Mouse (Mus musculus) cerebellum, adult (tissue): ENCODE measurements around the gene Hoxa7.

Experiments
- ATAC-seq: cut with Nextera tagmentation; 2 replicates; pipeline ENCODE4 v1.9.2; 2017; ENCODE audit warnings: mild to moderate bottlenecking, moderate library complexity, mixed read lengths; ENCODE audit not compliant: insufficient number of reproducible peaks, low FRiP score, low TSS enrichment

Gene Hoxa7

DNA sequence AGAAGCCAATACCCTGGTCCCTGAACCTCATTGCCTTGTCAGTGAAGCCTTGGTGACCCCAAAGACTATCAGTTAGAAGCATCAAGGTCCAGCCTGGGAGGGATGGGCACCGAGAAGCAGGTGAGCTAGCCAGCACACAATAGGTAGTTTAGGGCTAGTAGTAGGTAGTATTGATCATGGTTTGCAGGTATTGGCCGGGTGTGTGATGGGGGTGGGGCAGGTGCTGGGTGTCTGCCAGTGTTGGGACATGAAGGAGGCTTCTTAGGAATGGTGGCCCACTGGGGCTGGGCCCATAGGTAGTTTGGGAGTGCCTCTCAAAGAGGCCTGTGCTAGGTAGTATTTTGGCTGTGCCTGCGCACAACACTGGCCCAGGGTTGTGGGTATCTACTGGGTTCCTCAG, 6.6 kb downstream of the Hoxa7 start:
- no peak for ATAC-seq

DNA sequence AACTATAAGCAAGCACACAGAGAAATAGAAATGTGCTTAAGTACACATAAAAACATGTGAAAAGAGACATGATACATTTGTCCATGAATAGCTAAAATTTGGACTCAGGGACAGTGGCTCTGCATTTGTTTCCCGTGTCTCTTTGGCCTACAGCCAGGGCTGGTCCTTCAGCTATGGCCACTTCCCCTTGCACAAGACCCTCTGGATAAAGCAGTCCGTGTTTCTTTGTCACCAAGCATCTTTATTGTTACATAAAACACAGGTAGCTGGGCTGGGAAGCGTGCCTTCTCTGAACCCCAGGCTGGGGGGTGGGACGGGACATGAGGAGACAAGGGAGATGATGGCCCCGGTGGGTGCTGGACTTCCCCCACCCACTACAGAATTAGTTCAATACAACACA, 7.4 kb downstream of the Hoxa7 start:
- no peak for ATAC-seq

DNA sequence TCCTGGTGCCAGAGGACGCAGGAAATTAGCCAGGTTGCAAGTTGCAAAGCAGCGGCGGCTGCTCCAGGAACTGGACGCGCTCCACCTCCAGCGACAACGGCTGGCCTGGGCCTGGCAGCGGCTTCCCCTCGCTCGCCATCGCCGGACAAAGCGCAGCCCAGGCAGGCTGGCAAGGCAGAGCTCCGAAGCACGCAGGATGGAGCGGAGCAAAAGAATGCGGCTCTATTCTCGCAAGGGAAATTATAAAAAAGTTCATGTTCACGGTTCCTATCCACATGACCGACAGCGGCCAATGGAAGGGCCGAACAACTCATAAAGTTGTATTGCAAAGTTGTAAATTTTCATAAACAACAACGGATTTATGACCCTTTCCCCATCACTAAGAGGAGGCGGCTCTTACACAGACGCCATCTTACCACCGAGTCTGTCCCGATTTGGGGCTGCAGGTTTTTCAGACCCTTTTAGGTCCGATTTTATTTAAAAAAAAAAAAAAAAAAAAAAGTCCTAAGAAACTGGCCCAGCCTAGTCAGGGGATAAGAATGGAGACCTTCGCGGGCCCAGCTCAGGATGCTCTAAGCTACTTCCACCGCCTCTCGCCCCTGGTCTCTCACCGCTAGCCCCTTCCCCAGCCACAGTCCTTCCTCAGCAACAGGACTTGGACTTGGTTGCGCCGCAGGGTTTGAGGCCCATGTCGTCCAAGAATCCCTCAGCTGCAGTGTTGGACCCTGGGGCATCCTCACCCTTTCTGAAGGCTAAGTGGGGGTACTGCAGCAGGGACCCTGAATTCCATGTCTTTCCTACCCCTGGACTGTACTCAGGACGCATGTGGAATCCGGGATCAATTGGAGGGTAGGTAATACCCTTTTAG, 8.3 kb downstream of the Hoxa7 start, which contains the start of the genes Hoxa3 and Gm28308:
Gene Hoxa3, minus strand, starts transcription at position 218 of the 868 bp plus-strand sequence.
Gene Gm28308, minus strand, starts transcription at position 221 of the 868 bp plus-strand sequence.
- no peak for ATAC-seq

DNA sequence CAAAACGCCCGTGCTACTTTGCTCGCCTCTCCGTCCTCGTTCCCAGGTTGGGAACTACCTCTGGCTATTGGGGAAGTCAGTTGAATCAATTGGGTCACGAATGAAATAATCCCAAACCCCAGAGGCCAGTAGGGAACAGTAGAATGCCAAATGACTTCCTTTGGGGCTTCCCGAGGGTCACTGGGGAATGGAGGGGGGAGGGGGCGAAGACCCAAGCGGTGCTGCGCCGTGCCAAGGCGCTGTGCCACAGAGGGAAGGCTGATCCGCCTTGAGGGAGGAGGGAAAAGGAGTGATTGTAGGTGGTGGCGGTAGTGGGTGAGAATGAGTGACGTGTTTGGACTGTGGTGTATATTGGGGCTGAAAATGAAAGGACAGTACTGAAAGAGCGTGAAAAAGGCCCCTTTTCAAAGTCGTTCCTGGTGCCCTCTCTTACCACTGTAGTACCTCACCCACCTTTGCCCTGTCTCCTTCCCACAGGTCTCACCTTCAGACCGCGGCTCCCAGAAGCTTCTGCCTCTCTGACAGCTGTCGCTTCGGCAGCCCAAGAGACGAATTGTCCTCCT, 9.0 kb downstream of the Hoxa7 start:
- ATAC-seq = no peak

DNA sequence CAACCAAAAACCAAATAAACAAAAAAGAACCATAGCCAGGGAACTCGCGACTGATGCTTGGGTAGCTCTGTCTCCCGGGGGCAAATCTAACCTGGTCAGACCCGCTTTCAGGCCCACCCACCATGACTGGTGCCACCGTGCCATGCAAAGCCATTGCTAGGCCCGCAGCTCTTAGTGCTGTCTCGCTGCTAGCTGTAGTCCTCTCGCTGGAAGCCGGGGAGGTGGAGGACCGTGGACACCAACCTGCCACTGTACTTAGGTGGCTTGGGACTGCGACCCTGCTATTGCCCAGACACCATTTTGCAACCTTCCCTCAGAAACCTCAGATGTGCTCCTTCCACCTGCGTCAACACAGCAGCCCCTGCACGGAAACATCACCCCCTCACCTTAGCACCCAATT, 9.7 kb downstream of the Hoxa7 start:
- no peak for ATAC-seq

DNA sequence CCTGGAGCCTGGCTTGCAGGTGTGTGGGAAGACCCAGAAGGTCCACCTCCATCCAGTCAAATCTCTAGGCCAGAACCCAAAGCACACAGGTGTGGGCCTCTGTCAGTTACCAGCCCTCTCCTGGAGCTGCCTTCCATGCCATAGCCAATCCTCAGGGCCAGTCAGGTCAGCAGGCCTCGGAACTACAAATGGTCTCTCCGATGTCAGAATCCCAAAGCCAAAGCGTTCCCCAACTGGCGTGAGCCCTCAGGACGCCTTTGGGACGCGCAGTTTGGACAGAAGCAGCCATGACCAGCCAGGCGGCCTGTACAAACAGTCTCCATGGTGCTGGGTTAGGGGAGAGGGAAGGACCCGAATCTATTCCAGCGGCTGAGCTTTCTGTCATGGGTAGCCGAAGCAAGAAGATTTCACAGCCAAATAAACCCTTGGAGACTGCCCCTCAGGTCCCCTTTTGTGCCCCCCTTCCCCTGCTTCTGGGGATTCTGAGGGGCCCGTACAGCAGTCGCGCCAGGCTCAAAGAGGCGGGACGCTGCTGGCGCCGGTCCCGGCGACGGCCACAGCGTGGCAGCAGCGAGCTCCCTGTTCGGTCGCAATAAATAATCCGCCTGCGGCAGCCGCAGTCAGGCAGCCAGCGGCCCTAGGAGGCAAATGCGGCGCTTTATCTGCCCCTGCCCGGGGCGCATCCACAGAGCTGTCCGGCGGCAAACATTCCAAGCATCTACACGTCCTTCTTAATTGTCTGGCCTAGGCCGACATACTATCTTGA, 10.3 kb downstream of the Hoxa7 start:
- no peak for ATAC-seq

DNA sequence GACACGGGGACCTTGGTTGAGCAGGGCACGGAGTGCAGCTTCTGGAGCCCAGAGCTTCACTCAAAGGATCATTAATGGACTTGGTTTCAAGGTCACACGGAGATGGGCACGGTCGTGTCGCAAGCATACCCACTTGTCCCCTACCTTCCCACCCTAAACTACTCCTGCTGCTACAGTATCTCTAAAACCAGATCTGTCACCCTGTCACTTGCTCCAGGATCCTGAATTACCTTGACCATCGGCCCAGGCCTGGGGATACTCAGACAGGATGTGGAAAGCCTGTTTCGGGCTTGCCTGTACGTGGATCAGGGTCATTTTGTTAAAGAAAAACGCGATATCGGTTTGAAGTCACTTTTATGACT, 12.0 kb downstream of the Hoxa7 start:
- no peak for ATAC-seq

DNA sequence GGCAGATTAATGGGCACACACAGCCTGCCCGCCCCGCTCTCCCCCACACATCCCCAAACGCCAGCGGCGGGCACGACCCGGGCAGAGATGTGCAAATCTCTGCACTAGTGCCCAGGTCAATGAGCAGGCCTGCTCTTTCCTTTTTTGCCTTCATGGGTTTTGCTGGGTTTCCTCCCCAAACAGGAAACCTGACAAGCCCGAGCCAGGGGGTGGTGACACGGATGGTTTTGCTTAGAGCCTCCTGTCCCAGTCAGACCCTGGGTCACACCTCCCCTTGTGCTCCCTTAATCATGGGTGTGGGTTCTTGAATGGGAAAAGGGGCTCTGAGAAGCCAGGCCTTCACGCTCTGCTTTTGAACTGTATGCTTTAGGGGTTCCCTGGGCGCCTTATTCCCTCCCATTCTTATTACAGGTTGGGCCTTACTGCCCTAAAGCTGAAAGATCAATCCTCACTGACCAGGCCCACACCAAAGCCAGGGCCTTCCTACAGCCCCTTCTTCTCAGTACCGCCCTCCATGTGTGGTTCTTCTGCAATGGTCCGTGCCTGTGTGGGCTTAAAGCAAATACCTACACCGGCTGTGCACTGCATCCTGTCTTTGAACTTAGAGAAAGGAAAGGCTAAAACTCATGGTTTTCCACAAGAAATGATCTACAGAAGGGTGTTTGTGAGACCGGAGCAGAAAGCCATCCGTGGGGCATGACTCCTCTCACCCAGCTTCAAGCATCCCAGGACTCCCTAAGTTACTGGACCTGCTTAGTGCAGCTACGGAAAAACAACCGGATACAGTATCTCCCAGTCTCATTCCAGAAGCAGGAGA, 12.6 kb downstream of the Hoxa7 start:
- ATAC-seq = no peak

DNA sequence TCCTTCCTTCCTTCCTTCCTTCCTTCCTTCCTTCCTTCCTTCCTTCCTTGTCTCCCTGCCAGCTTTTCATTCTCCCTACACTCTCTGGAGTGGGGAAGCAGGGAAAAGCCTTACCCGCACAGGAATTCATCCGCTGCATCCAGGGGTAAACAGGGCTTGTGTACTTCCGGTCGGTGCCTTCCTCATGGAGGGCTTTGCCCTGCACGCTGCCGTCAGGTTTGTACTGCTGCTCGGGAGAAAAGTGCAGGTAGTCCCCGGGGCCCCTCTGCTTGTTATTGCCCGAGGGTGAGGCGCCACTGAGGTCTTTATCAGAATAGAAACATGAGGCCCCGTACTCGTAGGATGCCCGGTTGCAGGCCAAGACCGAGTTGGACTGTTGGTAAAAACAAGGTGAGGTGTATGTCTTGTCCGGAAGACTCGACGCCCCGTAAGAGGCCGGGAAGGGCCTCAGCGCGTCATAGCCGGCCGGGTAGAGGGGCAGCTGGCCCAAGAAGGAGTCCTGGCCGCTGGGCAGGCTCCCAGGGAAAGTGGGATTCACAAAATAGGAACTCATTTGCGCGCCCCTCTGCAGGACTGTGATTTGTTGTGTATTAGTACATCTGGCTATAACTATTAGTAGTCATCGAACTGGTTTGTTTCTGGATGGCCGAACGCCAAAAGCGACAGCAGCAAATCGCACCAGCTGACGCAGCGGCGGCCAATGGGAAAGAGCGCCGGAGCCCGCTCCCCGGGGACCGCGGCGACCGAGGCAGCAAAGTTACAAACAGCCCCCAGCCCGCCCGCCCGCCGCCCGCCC, 13.4 kb downstream of the Hoxa7 start, which contains the start of gene Hoxa6:
Gene Hoxa6, minus strand, starts transcription at position 651 of the 796 bp plus-strand sequence.
- ATAC-seq = no peak

DNA sequence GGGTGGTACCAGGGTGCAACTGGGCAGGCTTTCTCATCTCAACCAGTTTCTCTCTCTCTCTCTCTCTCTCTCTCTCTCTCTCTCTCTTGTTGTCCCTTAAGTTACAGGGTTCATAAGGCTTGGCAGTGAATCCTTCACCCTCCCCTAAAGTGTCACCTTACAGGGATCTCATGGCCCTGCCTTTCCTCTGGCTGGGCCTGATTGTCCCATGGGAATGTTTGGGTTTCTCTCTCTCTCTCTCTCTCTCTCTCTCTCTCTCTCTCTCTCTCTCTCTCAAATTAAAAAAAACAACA, 14.0 kb downstream of the Hoxa7 start:
- no peak for ATAC-seq

DNA sequence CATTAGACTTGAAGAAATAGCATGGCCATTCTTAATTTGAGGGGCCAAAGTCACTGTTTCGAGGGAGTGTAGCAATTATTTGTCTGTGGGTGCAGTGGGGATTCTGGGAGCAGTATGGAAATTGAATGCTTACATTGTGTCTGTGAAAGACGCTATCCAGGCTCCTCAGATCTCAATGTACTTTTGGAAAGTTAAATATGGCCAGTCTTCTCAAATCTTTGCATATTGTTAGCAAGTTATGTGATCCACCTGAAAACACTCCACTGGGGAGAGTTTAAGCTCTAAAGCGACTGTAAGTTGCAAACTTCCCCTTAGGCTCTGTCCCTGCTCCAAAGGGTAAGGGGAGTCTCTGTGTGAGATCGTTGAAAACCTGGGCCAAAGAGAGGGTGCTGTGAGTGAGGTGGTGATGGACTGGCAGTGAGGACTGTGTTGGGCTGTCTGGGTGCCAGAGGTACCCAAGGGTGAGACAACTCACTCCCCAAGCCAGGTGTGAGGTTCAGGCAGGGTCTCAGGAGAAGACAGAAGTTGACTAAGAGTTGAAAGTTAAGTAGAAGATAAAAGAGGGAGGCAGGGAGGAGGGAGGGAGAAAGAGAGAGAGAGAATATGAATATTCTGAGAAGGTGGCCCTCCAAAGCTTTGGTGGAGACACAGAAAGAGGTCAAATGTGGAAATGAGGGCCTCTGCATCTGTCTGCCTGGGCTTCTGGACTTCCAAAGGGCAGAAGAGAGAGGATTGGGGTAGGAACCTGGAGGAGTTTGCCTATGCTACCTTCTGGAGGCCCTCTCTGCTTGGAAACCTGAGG, 14.6 kb downstream of the Hoxa7 start:
- ATAC-seq = no peak

DNA sequence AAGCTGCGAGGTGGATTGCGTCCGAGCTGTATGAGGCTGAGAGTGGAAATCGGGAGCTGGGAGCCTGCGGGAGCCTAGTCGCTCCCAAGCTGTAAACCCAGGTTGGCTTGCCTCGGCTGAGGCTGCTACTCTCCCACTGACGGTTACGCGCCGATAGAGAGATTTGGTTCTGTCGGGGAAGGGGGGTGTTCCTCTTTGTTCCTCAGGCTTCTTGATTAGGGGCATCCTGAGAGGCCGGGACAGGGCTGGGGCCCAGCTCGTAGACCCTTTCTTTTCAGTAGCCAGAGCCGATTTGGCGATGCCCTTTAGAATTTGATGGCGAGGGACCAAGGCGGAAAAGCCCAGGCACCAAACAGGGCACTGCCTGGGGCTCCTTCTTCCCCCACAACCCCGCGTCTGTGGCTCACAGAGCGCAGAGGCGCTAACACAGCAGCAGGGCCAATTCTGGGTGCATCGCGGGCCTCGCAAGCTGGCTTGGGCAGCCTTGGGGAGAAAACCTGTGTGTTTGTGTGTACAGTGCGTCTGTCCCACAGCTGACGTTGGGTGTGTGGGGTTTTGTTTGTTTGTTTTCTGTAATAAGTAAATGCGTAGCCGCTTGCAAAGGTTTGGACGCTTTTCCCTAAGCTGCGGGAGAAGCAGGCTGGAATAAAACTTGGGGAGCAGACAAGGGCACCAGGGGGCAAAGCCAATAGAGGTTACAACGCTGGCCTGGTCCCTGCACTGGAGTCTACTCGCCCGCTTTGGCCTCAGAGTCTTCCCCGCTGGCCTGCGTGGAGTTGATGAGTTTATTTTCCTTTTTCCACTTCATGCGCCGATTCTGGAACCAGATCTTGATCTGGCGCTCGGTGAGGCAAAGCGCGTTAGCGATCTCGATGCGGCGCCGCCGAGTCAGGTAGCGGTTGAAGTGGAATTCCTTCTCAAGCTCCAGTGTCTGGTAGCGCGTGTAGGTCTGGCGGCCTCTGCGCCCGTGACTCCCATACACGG, 15.7 kb downstream of the Hoxa7 start:
- ATAC-seq = no peak

DNA sequence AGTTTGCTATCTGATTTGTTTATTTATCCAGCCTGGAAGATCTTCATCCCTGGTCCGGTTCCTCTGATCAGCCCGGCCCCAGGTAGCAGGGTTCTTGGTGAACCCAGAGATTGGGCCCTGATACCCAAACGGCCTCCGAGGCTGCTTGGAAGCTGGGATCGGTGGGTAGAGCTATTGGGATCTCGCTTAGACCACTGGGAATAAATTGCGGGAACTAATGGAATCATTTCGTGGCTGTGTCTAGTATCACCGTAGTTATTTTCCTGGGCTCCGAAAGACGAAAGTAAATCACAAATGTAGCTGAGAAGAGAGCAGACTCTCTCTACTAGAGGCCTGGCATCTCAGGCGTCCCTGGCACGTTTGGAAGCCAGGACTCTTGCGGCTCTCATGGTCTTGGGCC, 16.4 kb downstream of the Hoxa7 start:
- ATAC-seq = no peak

DNA sequence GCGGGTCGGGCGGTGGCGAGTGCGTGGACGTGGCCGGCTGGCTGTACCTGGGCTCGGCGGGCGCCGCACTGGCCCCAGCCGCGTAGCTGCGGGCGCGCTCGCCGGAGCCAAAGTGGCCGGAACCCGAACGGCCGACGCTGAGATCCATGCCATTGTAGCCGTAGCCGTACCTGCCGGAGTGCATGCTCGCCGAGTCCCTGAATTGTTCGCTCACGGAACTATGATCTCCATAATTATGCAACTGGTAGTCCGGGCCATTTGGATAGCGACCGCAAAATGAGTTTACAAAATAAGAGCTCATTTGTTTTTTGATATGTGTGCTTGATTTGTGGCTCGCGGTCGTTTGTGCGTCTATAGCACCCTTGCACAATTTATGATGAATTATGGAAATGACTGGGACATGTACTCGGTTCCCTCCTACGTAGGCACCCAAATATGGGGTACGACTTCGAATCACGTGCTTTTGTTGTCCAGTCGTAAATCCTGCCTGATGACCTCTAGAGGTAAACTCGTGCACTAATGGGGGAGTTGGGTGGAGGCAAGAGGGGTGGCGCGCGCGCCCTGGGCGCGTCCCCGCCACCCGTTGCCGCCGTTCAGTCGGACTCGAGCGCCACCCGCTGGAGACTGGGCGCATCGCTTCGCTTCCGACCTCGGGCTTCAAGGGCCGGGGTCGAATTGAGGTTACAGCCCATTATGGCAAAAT, 17.5 kb downstream of the Hoxa7 start, which contains the start of gene Hoxa5:
Gene Hoxa5, minus strand, starts transcription at position 538 of the 703 bp plus-strand sequence.
- ATAC-seq = no peak

DNA sequence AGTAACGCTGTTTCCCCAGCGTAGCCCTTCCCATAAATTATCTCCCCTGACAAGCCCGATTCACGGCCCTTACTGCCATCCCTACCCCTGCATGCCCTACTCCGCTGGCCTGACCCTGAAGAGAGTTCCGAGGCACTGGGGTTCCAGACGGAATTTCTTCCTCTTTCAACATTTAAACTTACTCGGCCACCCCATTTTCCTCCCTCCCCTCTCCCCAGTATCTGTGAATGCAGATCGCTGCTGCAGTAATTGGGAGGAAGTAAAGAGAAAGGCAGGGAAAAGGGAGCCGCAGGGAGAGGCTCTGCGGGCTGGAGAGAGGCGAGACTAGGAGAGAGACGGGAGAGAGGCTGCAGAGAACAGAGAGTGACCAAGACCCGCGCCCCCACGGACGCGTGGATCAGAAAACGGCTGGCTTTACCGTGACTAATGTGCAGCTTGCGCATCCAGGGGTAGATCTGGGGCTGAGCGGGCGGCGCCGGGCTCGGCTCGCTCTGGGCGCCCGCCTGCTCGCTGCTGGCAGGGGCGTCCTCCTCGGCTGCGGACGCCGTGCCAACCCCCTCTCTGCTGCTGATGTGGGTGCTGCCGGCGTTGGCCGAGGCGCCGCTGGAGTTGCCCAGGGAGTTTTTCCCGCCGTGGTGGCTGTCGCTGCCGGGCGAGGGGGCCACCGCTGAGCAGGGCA, 18.1 kb downstream of the Hoxa7 start:
- ATAC-seq = no peak

DNA sequence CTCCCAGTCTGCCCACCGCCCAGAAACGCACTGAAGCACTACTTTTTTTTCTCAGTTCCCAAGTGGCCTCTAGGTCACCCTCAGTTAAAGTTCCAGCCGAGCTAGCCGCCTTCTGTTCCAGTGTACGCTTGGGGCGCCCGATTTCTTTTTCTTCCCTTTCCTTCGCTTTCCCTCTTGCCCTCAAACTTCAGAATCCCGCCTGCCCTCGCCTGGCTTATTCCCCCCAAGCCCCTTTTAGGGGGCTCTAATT, 18.6 kb downstream of the Hoxa7 start:
- no peak for ATAC-seq
